Mouse (Mus musculus): ENCODE results near the gene Asb16.

- no peak; the same call in 1 of the 2 replicates for TF ChIP-seq POLR2A (IDR thresholded peaks at IDR 0.05; ENCODE audit: low read depth, low read length)
- TF ChIP-seq CTCF (IDR thresholded peaks at IDR 0.05; ENCODE audit: borderline replicate concordance, insufficient read depth, low read length): no peak
These were observed 29.3 kb downstream of the Asb16 start for GRCm38 (mm10) chr11:102297577-102298556.
